Mouse (Mus musculus): ENCODE results near the gene Ddx43.

Gene Ddx43

GRCm38 (mm10) chr9:78447973-78448873, 52.6 kb downstream of the Ddx43 start, which contains the start of the genes Mto1 and Gm17324:
TSS of gene Mto1 (plus strand) at chr9:78448208.
TSS of gene Gm17324 (minus strand) at chr9:78448786.
- DNase-seq: peak; percentile 91 to 93

- no peak for DNase-seq
Observed at GRCm38 (mm10) chr9:78450404-78450803, 54.8 kb downstream of the Ddx43 start.

- no peak for DNase-seq
Observed at GRCm38 (mm10) chr9:78451382-78451781, 55.8 kb downstream of the Ddx43 start.

GRCm38 (mm10) chr9:78457026-78457425, 61.4 kb downstream of the Ddx43 start:
- DNase-seq: no peak

- DNase-seq: no peak
Observed at GRCm38 (mm10) chr9:78463337-78463736, 67.8 kb downstream of the Ddx43 start.

- DNase-seq: no peak
Observed at GRCm38 (mm10) chr9:78465725-78466124, 70.1 kb downstream of the Ddx43 start.

Measured in kidney, postnatal 4 days (tissue).